ENCODE assay signal across 30 mouse cellular contexts in the genomic region with DNA sequence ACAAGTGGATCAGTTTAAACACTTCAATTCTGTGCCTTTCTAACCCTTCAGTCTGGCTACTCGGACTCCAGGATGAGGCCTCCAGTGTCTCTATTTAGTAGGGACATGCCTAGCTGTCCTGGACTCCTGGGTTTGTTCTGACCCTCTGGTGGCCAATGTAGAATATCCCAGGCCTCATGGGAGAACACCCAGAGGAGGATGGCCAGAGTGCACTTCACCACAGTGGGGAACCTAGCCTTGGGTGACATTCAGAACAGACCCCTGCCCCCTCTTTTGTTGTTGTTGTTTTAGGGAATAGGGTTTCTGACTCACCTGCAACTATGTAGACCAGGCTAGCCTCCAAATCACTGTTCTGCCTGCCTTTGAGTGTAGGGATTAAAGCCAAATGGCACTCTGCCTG. TPM values are rescaled to one million over a fixed set of nuclear protein-coding genes. Genes with fewer than 3 reads are reported as not detected.
A peak's percentile ranks its signal among the peaks of the same experiment; 100 is the strongest.
DNase-seq lines count a peak whose midpoint lies in the region; ATAC-seq and TF ChIP-seq lines count a peak whose summit lies in the region.
"Had no signal": no experiment of that assay in that cellular context is flagged by ENCODE, and none has a peak within 500 bp of the region (broad histone marks: within the 10 kb centered on the region; RNA-seq: fewer than 3 reads in every experiment).

No protein-coding gene starts in this region.

- H3K9ac ChIP-seq in kidney, embryonic 14.5 days (ENCODE audit: low read depth, low read length), result no peak overlapping the region
- no peak overlapping the region for H3K9ac ChIP-seq in midbrain, postnatal 0 days (replicated peaks; ENCODE audit: low read length, poor library complexity, severe bottlenecking)
- H3K9ac ChIP-seq: hindbrain, embryonic 15.5 days; limb, embryonic 13.5 days; liver, embryonic 13.5 days; neural tube, embryonic 12.5 days had no signal

- H3K27ac ChIP-seq in kidney, embryonic 14.5 days (ENCODE audit: low read depth, low read length), result no peak overlapping the region
- no peak overlapping the region for H3K27ac ChIP-seq in midbrain, postnatal 0 days (ENCODE audit: low read depth, low read length)
- H3K27ac ChIP-seq in midbrain, embryonic 10.5 days (replicated peaks), result no peak overlapping the region
- H3K27ac ChIP-seq: hindbrain, embryonic 15.5 days; layer of hippocampus, adult 2 months; limb, embryonic 13.5 days; liver, embryonic 13.5 days; macrophage; neural tube, embryonic 12.5 days had no signal

- no peak overlapping the region for H3K4me3 ChIP-seq in kidney, embryonic 14.5 days (ENCODE audit: low read length)
- no peak overlapping the region for H3K4me3 ChIP-seq in midbrain, postnatal 0 days (ENCODE audit: low read depth, low read length)
- H3K4me3 ChIP-seq in midbrain, embryonic 10.5 days, result no peak overlapping the region
- H3K4me3 ChIP-seq in myocyte, result no peak overlapping the region
- H3K4me3 ChIP-seq: hindbrain, embryonic 15.5 days; layer of hippocampus, adult 2 months; limb, embryonic 13.5 days; liver, embryonic 13.5 days; neural tube, embryonic 12.5 days had no signal

- no peaks in the 10 kb centered on the region for H3K9me3 ChIP-seq in kidney, embryonic 14.5 days (ENCODE audit: control insufficient read depth, low read length)
- no peaks in the 10 kb centered on the region for H3K9me3 ChIP-seq in midbrain, postnatal 0 days (ENCODE audit: low read length)
- H3K9me3 ChIP-seq in midbrain, embryonic 10.5 days (replicated peaks), result no peaks in the 10 kb centered on the region
- H3K9me3 ChIP-seq: hindbrain, embryonic 15.5 days; limb, embryonic 13.5 days; liver, embryonic 13.5 days; neural tube, embryonic 12.5 days had no signal

- no peak overlapping the region for H3K4me2 ChIP-seq in kidney, embryonic 14.5 days (replicated peaks; ENCODE audit: low read depth, low read length)
- H3K4me2 ChIP-seq in midbrain, postnatal 0 days (ENCODE audit: low read depth, low read length, poor library complexity, severe bottlenecking), result no peak overlapping the region
- H3K4me2 ChIP-seq in myocyte (ENCODE audit: low read depth), result no peak overlapping the region
- H3K4me2 ChIP-seq: heart, embryonic 11.5 days; hindbrain, embryonic 15.5 days; limb, embryonic 13.5 days; liver, embryonic 13.5 days; neural tube, embryonic 12.5 days had no signal

- peaks cover 32% of the 10 kb centered on the region for H3K36me3 ChIP-seq in kidney, embryonic 14.5 days (ENCODE audit: control insufficient read depth, insufficient read depth, low read length)
- H3K36me3 ChIP-seq in midbrain, postnatal 0 days (ENCODE audit: insufficient read depth, low read length), result peaks cover 31% of the 10 kb centered on the region
- peaks cover 40% of the 10 kb centered on the region for H3K36me3 ChIP-seq in midbrain, embryonic 10.5 days
- H3K36me3 ChIP-seq in myocyte (ENCODE audit: control insufficient read depth, insufficient read depth), result peaks cover 5% of the 10 kb centered on the region

- no peaks in the 10 kb centered on the region for H3K4me1 ChIP-seq in kidney, embryonic 14.5 days (ENCODE audit: control insufficient read depth, insufficient read depth, low read length)
- no peaks in the 10 kb centered on the region for H3K4me1 ChIP-seq in midbrain, postnatal 0 days (ENCODE audit: insufficient read depth, low read length)
- H3K4me1 ChIP-seq in midbrain, embryonic 10.5 days, result no peaks in the 10 kb centered on the region
- H3K4me1 ChIP-seq: hindbrain, embryonic 15.5 days; limb, embryonic 13.5 days; liver, embryonic 13.5 days; neural tube, embryonic 12.5 days had no signal

- TF ChIP-seq POLR2A in myocyte (IDR thresholded peaks at IDR 0.05; ENCODE audit: insufficient read length, low read depth), result no peak

- 88% methylated on average over 1 of the region's 1 CpGs for WGBS in kidney, embryonic 14.5 days
- WGBS in midbrain, postnatal 0 days, result 87% methylated on average over 1 of the region's 1 CpGs
- 85% methylated on average over 1 of the region's 1 CpGs for WGBS in midbrain, embryonic 10.5 days

- peak; percentile 14; the same call in 1 of the 2 replicates for ATAC-seq in frontal cortex, adult (ENCODE audit: low TSS enrichment)
- ATAC-seq in kidney, embryonic 14.5 days (ENCODE audit: low FRiP score, low TSS enrichment), result peak; percentile 56; the same call in 1 of the 2 replicates
- ATAC-seq in midbrain, postnatal 0 days (ENCODE audit: low FRiP score), result no peak
- ATAC-seq: forebrain, embryonic 14.5 days had no signal

- DNase-seq in frontal cortex, postnatal 10 days (ENCODE audit: low spot score in 2 of 2), result no peak
- DNase-seq in kidney, adult 9 months, result no peak
- no peak for DNase-seq in midbrain, postnatal 0 days (ENCODE audit: low spot score)
- DNase-seq in midbrain, embryonic 10.5 days (ENCODE audit: low spot score), result no peak
- DNase-seq in embryo, embryonic 10 days (ENCODE audit: low spot score), result no peak
- DNase-seq: adrenal gland, adult 2 months; adrenal gland, postnatal 36 days; cerebellum, adult 2 months; cerebellum, postnatal 14 days; gastrocnemius, postnatal 10 days; heart, postnatal 4 days; kidney, adult 11 months; kidney, postnatal 36 days; liver, embryonic 13.5 days; lung, adult 2 months; midbrain, embryonic 14.5 days; right cerebral cortex, postnatal 4 days; thymus, adult 2 months; thymus, postnatal 4 days had no signal

- peak; percentile 9; the same call in 1 of the 2 replicates for TF ChIP-seq CTCF in midbrain, postnatal 0 days (IDR thresholded peaks at IDR 0.05)

- no peak overlapping the region for H3ac ChIP-seq in myocyte (ENCODE audit: control insufficient read depth, insufficient read length)

- no peaks in the 10 kb centered on the region for H3K79me2 ChIP-seq in myocyte (ENCODE audit: control insufficient read depth, insufficient read depth)

- no peaks in the 10 kb centered on the region for H3K27me3 ChIP-seq in kidney, embryonic 14.5 days (ENCODE audit: control insufficient read depth, insufficient read depth, low read length)
- no peaks in the 10 kb centered on the region for H3K27me3 ChIP-seq in midbrain, postnatal 0 days (ENCODE audit: insufficient read depth, low read length)
- H3K27me3 ChIP-seq in midbrain, embryonic 10.5 days (ENCODE audit: low read depth, poor library complexity, severe bottlenecking), result no peaks in the 10 kb centered on the region
- no peaks in the 10 kb centered on the region for H3K27me3 ChIP-seq in myocyte (ENCODE audit: control insufficient read depth, insufficient read depth, insufficient read length)
- H3K27me3 ChIP-seq: hindbrain, embryonic 15.5 days; limb, embryonic 13.5 days; liver, embryonic 13.5 days; neural tube, embryonic 12.5 days had no signal

TF ChIP-seq in myocyte, 11 proteins besides CTCF, POLR2A, EP300 and RAD21:
- TF ChIP-seq MYOD1 (IDR thresholded peaks at IDR 0.05; ENCODE audit: control insufficient read depth in 1 of 3, insufficient read length in 2 of 3, low read depth in 2 of 3), result no peak
- no peak for TF ChIP-seq TCF3 (IDR thresholded peaks at IDR 0.05; ENCODE audit: insufficient read length, low read depth)
- no peak for TF ChIP-seq REST (IDR thresholded peaks at IDR 0.05; ENCODE audit: insufficient read depth, insufficient read length)
- TF ChIP-seq MYOG (IDR thresholded peaks at IDR 0.05; ENCODE audit: control insufficient read depth in 1 of 3, insufficient read depth in 1 of 3, insufficient read length in 2 of 3, low read depth in 2 of 3), result no peak
- TF ChIP-seq MAX (IDR thresholded peaks at IDR 0.05; ENCODE audit: low read depth), result no peak
- no peak for TF ChIP-seq TCF12 (IDR thresholded peaks at IDR 0.05; ENCODE audit: insufficient read depth, poor library complexity, severe bottlenecking)
- no peak for TF ChIP-seq E2F4 (IDR thresholded peaks at IDR 0.05; ENCODE audit: insufficient read depth)
- TF ChIP-seq POLR2AphosphoS2 (IDR thresholded peaks at IDR 0.05; ENCODE audit: insufficient read length, low read depth), result peak; percentile 37

RNA-seq across cellular contexts. Expression of a gene that starts 18.8 kb away (rescaled TPM):
- polyA plus RNA-seq in kidney, embryonic 14.5 days (2014; fragmentation: Nextera tagmentation; extraction: Ambion mirVana), result 42.1 and 59.0 TPM in 2 replicates
- total RNA-seq in midbrain, postnatal 0 days (2014; rRNA removed), result 24.4 and 30.1 TPM in 2 replicates
- 17.2 and 19.3 TPM in 2 replicates for polyA plus RNA-seq in midbrain, postnatal 0 days (2015; fragmentation: Nextera tagmentation; extraction: Ambion mirVana)
- 48.0 and 48.7 TPM in 2 replicates for polyA plus RNA-seq in midbrain, embryonic 10.5 days (2016; fragmentation: Nextera tagmentation; extraction: Ambion mirVana)
- 46.7 TPM for polyA plus RNA-seq in myocyte (2012; fragmentation: generic; extraction: Trizol)

RNA-seq across cellular contexts. Expression of a gene that starts 27.5 kb away (rescaled TPM):
- 36.2 and 58.4 TPM in 2 replicates for polyA plus RNA-seq in kidney, embryonic 14.5 days (2014; fragmentation: Nextera tagmentation; extraction: Ambion mirVana)
- total RNA-seq in midbrain, postnatal 0 days (2014; rRNA removed), result 130 and 148 TPM in 2 replicates
- 54.3 and 56.6 TPM in 2 replicates for polyA plus RNA-seq in midbrain, postnatal 0 days (2015; fragmentation: Nextera tagmentation; extraction: Ambion mirVana)
- polyA plus RNA-seq in midbrain, embryonic 10.5 days (2016; fragmentation: Nextera tagmentation; extraction: Ambion mirVana), result 57.2 and 67.4 TPM in 2 replicates
- polyA plus RNA-seq in myocyte (2012; fragmentation: generic; extraction: Trizol), result 27.4 TPM

RNA-seq across cellular contexts. Expression of a gene that starts 27.6 kb away (rescaled TPM):
- polyA plus RNA-seq in kidney, embryonic 14.5 days (2014; fragmentation: Nextera tagmentation; extraction: Ambion mirVana), result 33.7 and 38.1 TPM in 2 replicates
- 18.6 and 19.9 TPM in 2 replicates for total RNA-seq in midbrain, postnatal 0 days (2014; rRNA removed)
- 48.7 and 48.9 TPM in 2 replicates for polyA plus RNA-seq in midbrain, postnatal 0 days (2015; fragmentation: Nextera tagmentation; extraction: Ambion mirVana)
- 51.9 and 57.7 TPM in 2 replicates for polyA plus RNA-seq in midbrain, embryonic 10.5 days (2016; fragmentation: Nextera tagmentation; extraction: Ambion mirVana)
- polyA plus RNA-seq in myocyte (2012; fragmentation: generic; extraction: Trizol), result 38.4 TPM

RNA-seq across cellular contexts. Expression of a gene that starts 57.7 kb away (rescaled TPM):
- polyA plus RNA-seq in kidney, embryonic 14.5 days (2014; fragmentation: Nextera tagmentation; extraction: Ambion mirVana), result 0.55 and 0.89 TPM in 2 replicates
- total RNA-seq in midbrain, postnatal 0 days (2014; rRNA removed), result 1.6 TPM in 1 of 2 replicates, not detected in the other
- polyA plus RNA-seq in midbrain, postnatal 0 days (2015; fragmentation: Nextera tagmentation; extraction: Ambion mirVana), result 0.22 and 0.35 TPM in 2 replicates
- polyA plus RNA-seq in midbrain, embryonic 10.5 days (2016; fragmentation: Nextera tagmentation; extraction: Ambion mirVana), result 0.69 and 1.1 TPM in 2 replicates
- 0.54 TPM for polyA plus RNA-seq in myocyte (2012; fragmentation: generic; extraction: Trizol)
- total RNA-seq: gastrocnemius, postnatal 10 days; megakaryocyte-erythroid progenitor cell, adult 5-6 weeks had no signal
